Mouse (Mus musculus) layer of hippocampus, adult 2 months (tissue): ENCODE results near the gene Atp1a1. TPM values are rescaled to one million over a fixed set of nuclear protein-coding genes. Genes with fewer than 3 reads are reported as not detected.

Experiments
- DNase-seq, 2 experiments: peaks; one replicate each; pipeline ENCODE4 v3.0.0; 2022; ENCODE audit warnings: low spot score in 2 of 2
- H3K27ac ChIP-seq: fragments of 200-600 bp; 2 replicates; pipeline ENCODE4 v1.8.1; 2022
- H3K4me3 ChIP-seq: fragments of 200-600 bp; 2 replicates; pipeline ENCODE4 v1.8.1; 2022; ENCODE audit warnings: mild to moderate bottlenecking
- CTCF ChIP-seq: fragments of 200-600 bp; conservative IDR thresholded peaks from 2 replicates; pipeline ENCODE4 v1.8.1; 2022; ENCODE audit warnings: antibody characterized with exemption, mild to moderate bottlenecking, moderate library complexity
- total RNA-seq, 2 experiments: library from RNA; stranded (reverse); gene quantifications; 2 replicates each; pipeline ENCODE4 v1.2.3; 2021

Gene Atp1a1
- total RNA-seq, 2 experiments from 2014 or later: 476 to 506 TPM

GRCm38 (mm10) chr3:101574463-101575193 lies 29.9 kb downstream of the Atp1a1 start:
- H3K27ac ChIP-seq: no peak overlapping the region
- DNase-seq: no peak
- no peak for TF ChIP-seq CTCF
- H3K4me3 ChIP-seq: no peak overlapping the region

GRCm38 (mm10) chr3:101572991-101573390 lies 31.5 kb downstream of the Atp1a1 start:
- TF ChIP-seq CTCF: no peak
- H3K4me3 ChIP-seq: no peak overlapping the region
- DNase-seq: no peak
- H3K27ac ChIP-seq: no peak overlapping the region

- Histone ChIP-seq H3K27ac (peak overlapping the region; percentile 51; the same call in 1 of the 2 replicates), H3K4me3 (no peak overlapping the region)
- TF ChIP-seq CTCF: peak; percentile 13; the same call in 1 of the 2 replicates
- DNase-seq: no peak
Measured at GRCm38 (mm10) chr3:101572174-101572626, 32.3 kb downstream of the Atp1a1 start.

- H3K27ac ChIP-seq: peak overlapping the region; percentile 51; the same call in 1 of the 2 replicates
- no peak for DNase-seq
- TF ChIP-seq CTCF: no peak
- H3K4me3 ChIP-seq: no peak overlapping the region
Measured at GRCm38 (mm10) chr3:101571515-101572130, 32.9 kb downstream of the Atp1a1 start.

- Histone ChIP-seq H3K27ac (no peak overlapping the region), H3K4me3 (no peak overlapping the region)
- no peak for DNase-seq
- TF ChIP-seq CTCF: no peak
Measured at GRCm38 (mm10) chr3:101570747-101571514, 33.6 kb downstream of the Atp1a1 start.

GRCm38 (mm10) chr3:101570246-101570645 lies 34.2 kb downstream of the Atp1a1 start:
- H3K4me3 ChIP-seq: no peak overlapping the region
- no peak for TF ChIP-seq CTCF
- DNase-seq: no peak
- no peak overlapping the region for H3K27ac ChIP-seq

GRCm38 (mm10) chr3:101568627-101569026 lies 35.9 kb downstream of the Atp1a1 start:
- DNase-seq: no peak
- TF ChIP-seq CTCF: no peak
- H3K27ac ChIP-seq: no peak overlapping the region
- H3K4me3 ChIP-seq: no peak overlapping the region

- no peak overlapping the region for H3K4me3 ChIP-seq
- DNase-seq: no peak
- TF ChIP-seq CTCF: 0 out of 2 replicates have a peak, but pooled peaks have one; percentile 11
- H3K27ac ChIP-seq: no peak overlapping the region
Measured at GRCm38 (mm10) chr3:101564011-101564410, 40.5 kb downstream of the Atp1a1 start.

- no peak for TF ChIP-seq CTCF
- no peak overlapping the region for H3K4me3 ChIP-seq
- DNase-seq: no peak
- H3K27ac ChIP-seq: no peak overlapping the region
Measured at GRCm38 (mm10) chr3:101562510-101563209, 41.8 kb downstream of the Atp1a1 start.

- no peak for DNase-seq
- no peak for TF ChIP-seq CTCF
- H3K27ac ChIP-seq: no peak overlapping the region
- H3K4me3 ChIP-seq: no peak overlapping the region
Measured at GRCm38 (mm10) chr3:101561948-101562347, 42.5 kb downstream of the Atp1a1 start.

- no peak for DNase-seq
- Histone ChIP-seq H3K4me3 (no peak overlapping the region), H3K27ac (0 out of 2 replicates have a peak overlapping the region, but pooled peaks have one; percentile 28)
- no peak for TF ChIP-seq CTCF
Measured at GRCm38 (mm10) chr3:101560841-101561522, 43.5 kb downstream of the Atp1a1 start.

- no peak for TF ChIP-seq CTCF
- DNase-seq: no peak
- H3K27ac ChIP-seq: no peak overlapping the region
- H3K4me3 ChIP-seq: no peak overlapping the region
Measured at GRCm38 (mm10) chr3:101556712-101557111, 47.8 kb downstream of the Atp1a1 start.
